Mouse (Mus musculus): ENCODE results near the gene Notch2. TPM values are rescaled to one million over a fixed set of nuclear protein-coding genes. Genes with fewer than 3 reads are reported as not detected.

Notch2 gene
- polyA plus RNA-seq, 1 experiment from 2014 or later: 18.6 TPM

DNA sequence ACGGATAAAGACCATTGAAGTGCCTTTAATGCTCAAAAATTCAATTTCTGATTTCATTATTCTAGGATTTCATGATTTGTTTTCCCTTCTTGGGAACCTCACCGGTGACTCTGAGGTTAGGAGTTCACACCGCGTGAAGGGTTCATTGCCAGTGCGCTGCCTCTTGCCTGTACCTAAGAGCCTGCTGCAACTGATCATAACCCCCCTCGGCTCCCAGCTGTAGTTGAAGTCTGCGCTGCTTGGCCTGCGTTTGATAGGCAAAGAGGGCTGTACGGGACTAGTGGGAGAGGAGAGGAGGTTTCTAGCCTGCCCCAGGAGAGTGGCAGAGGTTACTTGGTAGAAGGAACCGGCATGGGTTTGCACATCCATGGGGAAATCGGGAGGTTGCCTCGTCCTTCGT lies 71.5 kb downstream of the Notch2 start:
- H3K27ac ChIP-seq: 0 out of 2 replicates have a peak overlapping the region, but pooled peaks have one; percentile 15
- WGBS: 82% methylated on average over 13 of the region's 13 CpGs
- no peak overlapping the region for H3K4me3 ChIP-seq
- H3K9me3 ChIP-seq (replicated peaks): no peaks in the 10 kb centered on the region
- peaks cover 39% of the 10 kb centered on the region for H3K36me3 ChIP-seq (ENCODE audit: poor library complexity, severe bottlenecking)
- ATAC-seq: no peak
- no peak overlapping the region for H3K9ac ChIP-seq
- H3K4me1 ChIP-seq: peaks cover 12% of the 10 kb centered on the region
- H3K27me3 ChIP-seq: no peaks in the 10 kb centered on the region
- H3K4me2 ChIP-seq: no peak overlapping the region

DNA sequence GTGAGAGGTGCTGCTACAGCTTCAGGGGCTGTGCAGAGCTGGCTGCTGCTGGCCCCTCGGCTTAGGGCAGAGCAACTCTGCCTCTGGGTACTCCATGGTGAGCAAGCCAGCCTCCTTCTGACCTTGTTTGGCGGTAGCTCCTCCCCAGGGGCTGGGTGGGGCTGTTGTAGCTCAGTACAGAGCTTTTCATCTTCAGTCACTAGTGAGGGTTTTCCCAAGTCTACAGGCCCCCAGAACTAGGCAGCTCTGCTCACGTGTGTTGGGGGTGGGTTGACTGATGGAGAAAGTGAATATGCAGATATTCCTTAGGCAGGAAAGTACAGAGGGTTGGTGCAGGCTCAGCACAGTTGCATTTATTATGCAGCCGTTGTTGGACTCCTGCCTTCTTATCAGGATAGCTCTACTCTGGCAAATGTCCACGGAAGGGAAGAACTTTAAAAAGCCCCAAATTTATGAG lies 72.5 kb downstream of the Notch2 start:
- H3K4me2 ChIP-seq: no peak overlapping the region
- no peaks in the 10 kb centered on the region for H3K27me3 ChIP-seq
- WGBS: 49% methylated on average over 5 of the region's 5 CpGs
- H3K27ac ChIP-seq: no peak overlapping the region; the same call in 1 of the 2 replicates
- no peaks in the 10 kb centered on the region for H3K9me3 ChIP-seq (replicated peaks)
- H3K36me3 ChIP-seq (ENCODE audit: poor library complexity, severe bottlenecking): peaks cover 39% of the 10 kb centered on the region
- peaks cover 14% of the 10 kb centered on the region for H3K4me1 ChIP-seq
- no peak overlapping the region for H3K9ac ChIP-seq
- no peak for ATAC-seq
- H3K4me3 ChIP-seq: no peak overlapping the region

DNA sequence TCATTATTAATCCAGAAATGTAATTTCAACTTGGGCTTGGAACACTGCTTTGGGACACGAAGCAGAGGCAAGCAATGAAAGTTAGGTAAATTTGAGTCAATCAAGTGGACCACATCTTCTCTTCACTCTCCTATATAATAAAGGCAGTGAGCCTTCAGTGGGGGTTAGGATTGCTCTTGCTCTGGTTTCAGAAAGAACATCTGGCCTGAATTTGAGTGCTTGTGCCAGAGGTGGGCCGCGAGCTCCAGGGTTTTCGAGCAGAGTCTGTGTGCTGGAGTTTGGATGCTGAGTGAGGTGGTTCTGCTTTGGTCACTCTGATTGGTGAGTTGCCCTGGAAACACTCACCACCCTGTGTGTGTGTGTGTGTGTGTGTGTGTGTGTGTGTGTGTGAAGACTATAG lies 73.1 kb downstream of the Notch2 start:
- no peak for ATAC-seq
- Histone ChIP-seq H3K36me3 (ENCODE audit: poor library complexity, severe bottlenecking) (peaks cover 39% of the 10 kb centered on the region), H3K9ac (no peak overlapping the region), H3K4me3 (no peak overlapping the region), H3K4me2 (no peak overlapping the region), H3K27ac (no peak overlapping the region), H3K9me3 (replicated peaks) (no peaks in the 10 kb centered on the region), H3K4me1 (peaks cover 14% of the 10 kb centered on the region), H3K27me3 (no peaks in the 10 kb centered on the region)
- whole genome bisulfite sequencing: 92% methylated on average over 4 of the region's 4 CpGs

DNA sequence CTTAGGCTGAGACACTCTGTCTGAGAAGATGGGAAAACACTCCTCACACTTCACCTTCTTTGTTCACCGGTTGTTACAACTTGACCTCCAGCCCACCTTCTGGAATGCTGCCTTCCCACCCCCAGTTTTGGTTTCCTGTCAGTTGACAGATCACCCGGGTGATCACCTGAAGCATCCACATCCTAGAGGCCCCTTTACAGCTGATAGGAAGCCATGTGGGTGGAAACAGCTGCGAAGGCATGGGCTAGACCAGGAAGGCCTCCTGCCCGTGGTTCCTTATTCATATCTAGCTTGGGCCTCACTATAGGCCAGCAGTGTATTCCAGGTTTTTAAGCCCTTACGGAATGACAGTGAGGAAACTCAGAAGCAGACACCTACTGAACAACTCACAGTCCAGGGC lies 73.5 kb downstream of the Notch2 start:
- Histone ChIP-seq H3K36me3 (ENCODE audit: poor library complexity, severe bottlenecking) (peaks cover 35% of the 10 kb centered on the region), H3K9ac (no peak overlapping the region), H3K27ac (no peak overlapping the region), H3K4me2 (no peak overlapping the region), H3K27me3 (no peaks in the 10 kb centered on the region), H3K4me1 (peaks cover 14% of the 10 kb centered on the region), H3K4me3 (no peak overlapping the region), H3K9me3 (replicated peaks) (no peaks in the 10 kb centered on the region)
- no peak for ATAC-seq
- 82% methylated on average over 5 of the region's 5 CpGs for WGBS

DNA sequence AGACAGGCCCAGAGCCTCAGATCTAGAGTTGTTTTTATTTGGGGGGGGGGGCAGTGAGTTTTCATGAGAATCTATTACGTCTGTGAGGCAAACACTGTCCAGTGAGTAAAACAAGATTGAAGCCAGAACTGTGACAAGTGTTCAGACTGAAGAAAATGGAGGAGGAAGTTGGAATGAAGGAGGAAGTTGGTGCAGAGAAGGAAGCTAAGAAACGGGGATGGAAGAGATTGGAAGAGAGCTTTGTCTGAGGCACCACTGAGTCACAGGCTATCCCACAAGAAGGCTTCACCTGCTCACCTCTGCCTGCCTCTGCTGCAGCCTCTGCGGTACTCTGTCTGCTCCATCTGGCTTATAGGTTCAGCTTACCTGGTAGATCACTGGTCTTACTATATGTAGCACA lies 74.2 kb downstream of the Notch2 start:
- Histone ChIP-seq H3K27me3 (no peaks in the 10 kb centered on the region), H3K4me2 (no peak overlapping the region), H3K36me3 (ENCODE audit: poor library complexity, severe bottlenecking) (peaks cover 30% of the 10 kb centered on the region), H3K27ac (no peak overlapping the region), H3K9me3 (replicated peaks) (no peaks in the 10 kb centered on the region), H3K4me3 (no peak overlapping the region), H3K4me1 (peaks cover 14% of the 10 kb centered on the region), H3K9ac (no peak overlapping the region)
- ATAC-seq: no peak
- 90% methylated on average over 3 of the region's 3 CpGs for WGBS

DNA sequence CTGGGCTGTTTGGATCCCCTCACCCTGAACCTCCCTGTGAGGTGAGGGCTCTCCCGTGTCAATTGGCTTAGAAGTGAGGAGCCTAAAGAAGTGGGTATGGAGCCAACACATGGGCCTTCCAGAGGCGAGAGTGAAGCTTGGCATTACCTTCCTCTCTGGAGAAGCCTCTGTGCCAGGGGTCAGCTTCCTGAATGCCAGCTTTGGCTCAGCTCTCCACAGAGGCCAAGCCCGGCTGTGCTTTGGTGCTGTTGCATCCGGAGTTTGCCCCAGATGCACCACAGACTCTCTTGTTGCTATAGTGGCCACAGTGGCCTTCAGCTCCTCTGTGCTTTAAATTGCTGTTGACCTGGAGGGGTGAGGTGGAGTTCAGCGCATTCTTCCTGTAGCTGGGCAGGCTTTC lies 76.4 kb downstream of the Notch2 start:
- H3K27me3 ChIP-seq: no peaks in the 10 kb centered on the region
- H3K4me1 ChIP-seq: peaks cover 34% of the 10 kb centered on the region
- no peak overlapping the region for H3K9ac ChIP-seq
- no peak overlapping the region for H3K27ac ChIP-seq
- peak; percentile 22; the same call in 1 of the 2 replicates for ATAC-seq
- no peak overlapping the region for H3K4me3 ChIP-seq
- H3K4me2 ChIP-seq: no peak overlapping the region
- 85% methylated on average over 5 of the region's 5 CpGs for WGBS
- H3K9me3 ChIP-seq (replicated peaks): no peaks in the 10 kb centered on the region
- H3K36me3 ChIP-seq (ENCODE audit: poor library complexity, severe bottlenecking): peaks cover 17% of the 10 kb centered on the region

DNA sequence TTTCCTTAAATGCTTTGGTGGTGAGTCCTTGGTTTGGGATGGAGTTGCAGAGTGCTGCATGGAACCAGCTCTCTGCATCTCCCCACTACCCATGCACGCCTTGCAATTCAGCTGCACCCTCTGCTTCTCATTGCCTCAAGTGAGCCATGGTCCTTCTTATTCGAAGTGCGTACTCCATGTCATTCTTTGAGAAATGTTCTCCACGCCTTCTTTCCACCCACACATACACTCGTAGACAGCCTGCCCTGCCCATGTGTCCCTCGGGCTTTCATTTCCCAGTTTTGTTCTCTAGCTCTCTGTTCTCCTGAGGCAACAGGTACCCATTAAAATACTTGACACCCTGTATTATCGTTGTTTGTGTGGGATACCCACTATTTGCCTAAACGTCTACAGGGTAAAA lies 76.8 kb downstream of the Notch2 start:
- no peak overlapping the region for H3K9ac ChIP-seq
- H3K36me3 ChIP-seq (ENCODE audit: poor library complexity, severe bottlenecking): peaks cover 17% of the 10 kb centered on the region
- 83% methylated on average over 8 of the region's 8 CpGs for WGBS
- ATAC-seq: no peak
- no peaks in the 10 kb centered on the region for H3K27me3 ChIP-seq
- no peak overlapping the region for H3K4me2 ChIP-seq
- no peak overlapping the region for H3K27ac ChIP-seq
- peaks cover 39% of the 10 kb centered on the region for H3K4me1 ChIP-seq
- H3K4me3 ChIP-seq: no peak overlapping the region
- H3K9me3 ChIP-seq (replicated peaks): no peaks in the 10 kb centered on the region

DNA sequence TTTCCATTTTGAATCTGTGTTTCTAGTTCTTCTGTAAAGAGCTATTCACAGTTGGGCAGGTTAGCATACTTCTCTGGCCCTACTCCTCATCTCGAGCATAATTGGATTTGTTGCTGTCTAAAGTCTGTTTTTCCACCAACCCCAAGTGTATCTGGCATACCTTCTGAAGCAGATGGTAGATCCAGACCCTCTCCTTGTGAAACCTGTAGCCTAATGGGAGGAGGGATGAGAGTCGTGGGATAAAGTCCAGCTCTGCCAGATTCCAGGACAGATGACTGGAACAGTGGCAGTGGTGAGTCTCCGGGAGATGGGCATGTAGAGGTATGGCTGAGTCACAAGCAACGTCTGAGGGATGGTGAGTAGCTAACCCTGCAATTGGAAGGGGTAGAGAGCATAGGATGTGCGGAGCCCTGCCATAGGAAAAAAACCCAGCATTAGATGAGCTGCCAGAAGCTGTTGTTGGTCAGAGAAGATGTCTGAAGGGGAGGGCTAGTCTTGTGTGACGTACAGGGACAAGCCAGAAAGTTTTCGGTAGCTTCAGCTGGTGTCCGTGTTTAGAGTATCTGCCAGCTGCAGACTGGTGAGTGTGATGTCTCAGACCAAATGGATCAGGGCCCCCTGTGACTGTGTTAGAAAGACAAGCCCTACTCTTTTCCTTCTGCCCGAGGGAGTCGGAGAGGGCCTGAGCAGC lies 79.5 kb downstream of the Notch2 start:
- WGBS: 85% methylated on average over 10 of the region's 10 CpGs
- Histone ChIP-seq H3K9me3 (replicated peaks) (no peaks in the 10 kb centered on the region), H3K9ac (no peak overlapping the region), H3K27ac (no peak overlapping the region), H3K4me1 (peaks cover 37% of the 10 kb centered on the region), H3K4me2 (no peak overlapping the region), H3K4me3 (no peak overlapping the region), H3K36me3 (ENCODE audit: poor library complexity, severe bottlenecking) (peaks cover 14% of the 10 kb centered on the region), H3K27me3 (no peaks in the 10 kb centered on the region)
- no peak for ATAC-seq

DNA sequence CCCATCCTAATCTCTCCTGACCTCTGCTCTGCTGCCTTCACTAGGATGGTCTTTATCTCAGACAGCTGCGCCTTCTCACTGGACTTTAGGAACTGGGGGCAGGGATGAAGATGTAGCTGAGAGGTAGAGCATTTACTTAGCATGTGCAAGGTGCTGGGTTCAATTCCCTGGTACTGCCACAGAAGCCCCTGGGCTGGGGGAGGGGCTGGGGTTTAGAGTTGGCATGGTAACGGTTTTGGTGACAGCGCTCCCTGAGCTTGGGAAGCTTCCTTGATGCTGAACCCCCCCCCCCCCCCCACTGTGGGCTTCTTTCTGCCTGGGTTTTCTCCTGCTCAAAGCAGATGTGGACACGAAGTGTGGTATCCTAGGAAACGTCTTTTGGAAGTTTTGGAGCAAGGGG lies 80.6 kb downstream of the Notch2 start:
- Histone ChIP-seq H3K4me2 (no peak overlapping the region), H3K4me3 (no peak overlapping the region), H3K4me1 (peaks cover 37% of the 10 kb centered on the region), H3K27ac (no peak overlapping the region), H3K9ac (no peak overlapping the region), H3K27me3 (no peaks in the 10 kb centered on the region), H3K36me3 (ENCODE audit: poor library complexity, severe bottlenecking) (peaks cover 19% of the 10 kb centered on the region), H3K9me3 (replicated peaks) (no peaks in the 10 kb centered on the region)
- ATAC-seq: peak; percentile 30; the same call in 1 of the 2 replicates
- 29% methylated on average over 5 of the region's 5 CpGs for WGBS

DNA sequence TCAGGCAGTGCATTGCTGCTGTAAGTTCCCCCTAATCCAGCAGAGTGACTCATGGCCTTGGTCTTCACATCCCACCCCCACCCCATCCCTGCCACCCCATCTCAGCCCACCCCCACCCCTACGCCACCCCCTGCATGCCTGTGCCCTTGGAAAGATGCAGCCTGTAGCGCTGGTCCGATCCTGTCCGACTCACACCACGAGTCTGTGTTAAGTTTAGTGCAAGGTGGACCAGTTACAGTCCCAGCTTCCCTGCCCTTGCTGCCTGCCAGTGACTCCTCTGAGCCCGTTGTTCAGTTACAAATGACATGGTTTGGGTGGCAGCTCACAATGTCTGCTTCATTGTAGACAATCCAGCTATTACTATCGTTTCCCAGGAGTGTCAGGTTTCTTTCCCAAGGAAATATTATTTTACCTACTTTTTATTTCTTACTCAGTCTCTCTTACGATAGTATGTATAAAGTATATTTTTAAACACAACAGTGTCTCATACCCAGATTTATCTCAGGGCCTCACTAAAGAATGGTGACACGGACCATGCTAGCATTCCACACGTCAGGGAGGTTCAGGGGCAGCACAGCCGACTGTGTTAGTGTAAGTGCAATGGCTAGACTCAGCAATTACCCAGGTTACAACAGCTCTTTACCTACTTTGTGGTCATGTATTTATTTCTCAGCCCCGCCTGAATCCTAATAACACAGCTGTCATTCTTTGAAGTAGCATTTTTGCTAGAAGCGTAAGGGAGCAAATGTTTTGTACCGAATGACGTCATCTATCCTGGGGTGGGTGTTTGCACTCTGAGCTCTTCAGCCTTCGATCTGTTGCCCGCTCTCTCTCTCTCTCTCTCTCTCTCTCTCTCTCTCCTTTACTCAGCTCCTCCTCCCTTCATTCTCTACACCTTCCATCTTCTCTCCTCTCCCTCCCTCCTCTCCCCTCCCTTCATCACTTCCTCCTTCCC lies 81.6 kb downstream of the Notch2 start:
- WGBS: 65% methylated on average over 17 of the region's 17 CpGs
- H3K27ac ChIP-seq: 0 out of 2 replicates have a peak overlapping the region, but pooled peaks have one; percentile 27
- no peak; the same call in 1 of the 2 replicates for ATAC-seq

DNA sequence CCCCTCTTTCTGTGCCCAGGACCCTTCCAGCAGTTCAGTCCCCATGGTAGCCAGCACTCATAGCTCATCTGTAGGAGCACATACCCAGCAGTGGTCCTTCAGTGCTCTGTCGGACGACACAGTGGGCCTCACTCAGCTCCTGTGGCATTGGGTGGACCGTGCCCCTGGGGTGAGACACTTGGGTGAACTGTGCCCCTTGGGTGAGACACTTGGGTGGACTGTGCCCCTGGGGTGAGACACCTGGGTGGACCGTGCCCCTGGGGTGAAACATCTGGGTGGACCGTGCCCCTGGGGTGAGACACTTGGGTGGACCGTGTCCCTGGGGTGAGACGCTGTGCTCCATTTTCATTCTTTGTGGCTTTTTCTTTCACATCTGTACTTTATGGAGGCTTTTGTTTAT lies 83.7 kb downstream of the Notch2 start:
- H3K4me2 ChIP-seq: no peak overlapping the region
- H3K36me3 ChIP-seq (ENCODE audit: poor library complexity, severe bottlenecking): peaks cover 48% of the 10 kb centered on the region
- H3K4me3 ChIP-seq: no peak overlapping the region
- 93% methylated on average over 7 of the region's 7 CpGs for WGBS
- H3K27ac ChIP-seq: no peak overlapping the region
- H3K4me1 ChIP-seq: peaks cover 33% of the 10 kb centered on the region
- H3K27me3 ChIP-seq: no peaks in the 10 kb centered on the region
- H3K9me3 ChIP-seq (replicated peaks): no peaks in the 10 kb centered on the region
- no peak overlapping the region for H3K9ac ChIP-seq
- ATAC-seq: no peak

More for the DNA sequence above, 81.6 kb downstream of the Notch2 start:
- H3K36me3 ChIP-seq (ENCODE audit: poor library complexity, severe bottlenecking): peaks cover 28% of the 10 kb centered on the region
- no peaks in the 10 kb centered on the region for H3K9me3 ChIP-seq (replicated peaks)
- no peak overlapping the region for H3K4me2 ChIP-seq
- H3K27me3 ChIP-seq: no peaks in the 10 kb centered on the region
- no peak overlapping the region for H3K9ac ChIP-seq
- no peak overlapping the region for H3K4me3 ChIP-seq
- H3K4me1 ChIP-seq: peaks cover 36% of the 10 kb centered on the region

DNA sequence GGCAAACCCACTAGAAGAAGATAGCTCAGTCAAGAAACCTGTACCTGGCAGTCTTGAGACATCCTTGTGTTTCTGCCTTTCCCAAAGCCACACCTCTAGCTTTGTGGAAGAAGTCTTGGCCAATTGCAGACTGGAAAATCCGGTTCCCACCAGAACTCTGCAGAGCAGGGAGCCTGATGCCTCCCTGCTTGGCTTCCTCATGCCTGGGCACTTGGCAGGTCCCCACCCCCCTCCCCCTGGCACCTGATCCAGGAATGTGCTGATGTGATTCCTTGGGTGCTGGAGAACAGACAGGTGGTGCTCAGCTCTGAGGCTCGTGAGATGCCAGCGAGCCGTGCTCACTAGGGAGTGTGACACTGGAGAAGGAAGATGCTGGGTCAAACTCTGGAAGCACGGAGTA lies 85.3 kb downstream of the Notch2 start:
- no peak overlapping the region for H3K4me2 ChIP-seq
- peaks cover 9% of the 10 kb centered on the region for H3K9me3 ChIP-seq (replicated peaks)
- no peak overlapping the region for H3K9ac ChIP-seq
- H3K27ac ChIP-seq: no peak overlapping the region
- no peak for ATAC-seq
- H3K4me1 ChIP-seq: peaks cover 24% of the 10 kb centered on the region
- H3K36me3 ChIP-seq (ENCODE audit: poor library complexity, severe bottlenecking): peaks cover 65% of the 10 kb centered on the region
- no peaks in the 10 kb centered on the region for H3K27me3 ChIP-seq
- H3K4me3 ChIP-seq: no peak overlapping the region
- WGBS: 99% methylated on average over 5 of the region's 5 CpGs
